Mouse (Mus musculus): Measurements from ENCODE around the gene Prmt3. TPM values are rescaled to one million over a fixed set of nuclear protein-coding genes. Genes with fewer than 3 reads are reported as not detected.
A peak's percentile ranks its signal among the peaks of the same experiment; 100 is the strongest.

The Prmt3 gene
- total RNA-seq, 2 experiments from 2014 or later = 10.1 to 10.2 TPM

DNA sequence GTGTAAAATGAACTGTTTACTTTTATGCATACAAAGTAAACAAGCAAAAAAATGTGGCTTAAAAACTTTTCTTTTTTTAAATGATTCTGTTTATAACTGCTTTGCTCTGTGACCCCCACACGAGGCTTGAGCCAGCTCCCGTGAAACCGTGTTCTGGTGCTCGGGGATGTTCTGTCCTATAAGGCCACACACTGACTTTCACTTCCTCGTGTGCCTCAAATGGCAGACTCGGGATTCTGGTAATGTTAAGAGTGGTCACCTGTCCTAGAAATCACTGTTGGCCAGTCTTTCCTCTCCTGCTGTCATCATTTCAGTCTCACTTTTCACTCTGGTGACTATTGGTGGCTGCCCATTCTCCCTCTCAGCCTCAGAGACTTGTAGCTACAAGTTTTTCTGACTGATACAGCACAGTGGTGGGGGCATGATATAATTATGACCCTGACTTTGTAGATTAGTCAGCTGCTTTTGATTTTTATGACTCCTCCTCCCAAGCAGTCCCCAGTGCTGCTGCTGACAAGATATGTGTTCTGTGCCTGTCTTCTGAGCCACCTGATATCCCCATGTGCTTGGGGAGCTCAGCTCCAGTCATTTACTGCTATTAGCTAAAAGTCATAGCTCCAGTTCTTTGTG is 65.3 kb downstream of the Prmt3 start:
- intact Hi-C loops (cut with DNase I) = no loop called here
- no peak for DNase-seq

- no peak for DNase-seq
- intact Hi-C loops (cut with DNase I) = no loop called here
Measured at GRCm38 (mm10) chr7:49847939-49848338, 69.8 kb downstream of the Prmt3 start.

DNA sequence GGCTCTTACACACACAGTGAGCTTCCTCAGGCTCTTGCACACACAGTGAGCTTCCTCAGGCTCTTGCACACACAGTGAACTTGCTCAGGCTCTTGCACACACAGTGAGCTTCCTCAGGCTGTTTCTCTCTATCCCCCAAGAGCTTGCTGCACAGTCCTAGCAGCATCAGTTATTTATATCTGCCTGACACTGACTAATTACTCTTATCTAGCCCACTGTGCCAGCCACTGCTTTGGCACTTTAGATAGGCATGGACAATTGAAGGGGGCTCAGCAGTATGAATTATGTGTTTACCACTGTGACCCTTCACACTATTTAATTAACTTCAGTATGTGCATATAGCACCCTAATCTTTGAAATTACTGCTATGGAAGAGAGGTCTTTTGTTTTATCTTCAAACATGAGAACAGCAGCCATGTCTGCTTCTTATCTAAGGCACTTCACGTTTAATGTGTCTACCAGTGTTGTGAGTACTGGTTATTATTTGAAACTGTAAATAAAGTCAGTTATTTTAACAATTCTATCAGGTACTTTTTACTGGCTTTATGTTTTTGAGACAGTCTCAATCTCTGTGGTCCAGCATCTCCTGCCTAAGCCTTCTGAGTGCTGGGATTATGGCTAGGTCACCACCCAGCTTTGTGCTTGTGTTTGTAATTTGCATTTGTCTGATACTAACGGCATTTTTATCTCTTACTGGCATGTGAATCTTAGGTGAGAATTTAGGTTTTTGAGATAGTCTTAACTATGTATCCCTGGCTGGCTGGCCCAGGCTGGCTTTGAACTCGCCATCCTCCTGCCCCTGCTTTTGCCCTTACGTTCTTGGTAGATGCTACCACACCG is 75.4 kb downstream of the Prmt3 start:
- no peak for DNase-seq

DNA sequence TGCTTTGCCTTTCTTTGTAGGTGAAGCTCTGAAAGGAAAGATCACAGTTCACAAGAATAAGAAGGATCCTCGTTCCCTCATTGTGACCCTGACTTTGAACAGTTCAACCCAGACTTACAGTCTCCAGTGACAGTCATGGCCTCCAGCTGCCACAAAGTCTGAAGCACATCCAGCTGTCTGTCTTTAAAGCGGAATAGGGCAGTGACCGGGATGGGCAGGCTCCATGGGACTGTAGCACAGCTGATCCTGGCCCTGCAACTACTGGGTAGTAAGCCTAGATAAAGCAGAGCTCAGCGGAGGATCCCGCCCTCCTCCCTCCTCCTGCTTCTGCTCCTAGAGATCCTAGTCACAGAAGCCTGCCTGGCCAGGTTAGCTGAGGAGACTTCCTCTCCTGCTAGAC is 79.2 kb downstream of the Prmt3 start:
- intact Hi-C loops (cut with DNase I) = no loop called here
- no peak for DNase-seq

More for the DNA sequence above, 75.4 kb downstream of the Prmt3 start:
- intact Hi-C loops (cut with DNase I) = no loop called here

- no peak for DNase-seq
- intact Hi-C loops (cut with DNase I) = no loop called here
Measured at GRCm38 (mm10) chr7:49858257-49858656, 80.1 kb downstream of the Prmt3 start.

DNA sequence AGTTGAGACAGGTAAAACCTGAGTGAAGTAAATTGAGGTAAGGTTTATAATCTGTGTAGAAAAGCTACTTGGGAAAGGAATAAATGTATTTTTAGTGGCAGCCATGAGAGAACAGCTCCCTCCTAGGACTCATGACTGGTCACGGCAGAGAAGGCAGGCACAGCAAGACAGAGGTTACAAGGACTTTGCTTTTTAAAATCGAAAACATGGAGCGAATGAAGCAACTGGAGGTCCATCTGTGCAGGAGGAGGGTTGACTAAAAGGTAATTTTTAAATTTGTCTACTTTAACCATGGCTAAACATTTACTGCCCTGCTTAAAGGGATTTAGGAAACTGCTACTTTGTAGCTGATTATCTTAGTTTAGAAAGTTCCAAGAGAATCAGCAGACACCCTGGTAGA is 81.7 kb downstream of the Prmt3 start:
- no peak for DNase-seq
- intact Hi-C loops (cut with DNase I) = no loop called here

DNA sequence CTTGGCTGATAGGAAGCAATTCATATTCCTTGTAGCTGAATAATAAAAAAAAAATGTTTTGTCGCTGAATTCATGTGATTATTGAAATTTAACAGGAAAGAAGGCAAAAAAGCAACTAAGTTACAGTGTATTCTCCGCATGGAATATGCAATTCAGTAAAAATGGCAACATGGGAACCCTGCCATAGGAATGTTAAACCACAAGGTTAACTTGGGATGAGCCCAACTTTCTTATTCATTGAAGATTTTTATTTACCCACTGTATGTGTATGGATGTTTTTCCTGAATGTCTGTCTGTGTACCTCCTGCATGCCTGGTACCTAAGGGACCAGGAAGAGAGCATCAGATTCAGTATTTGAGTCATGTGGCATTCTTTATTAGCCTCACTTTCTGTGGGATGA is 83.0 kb downstream of the Prmt3 start:
- intact Hi-C loops (cut with DNase I) = no loop called here

GRCm38 (mm10) chr7:49863753-49864152 is 85.6 kb downstream of the Prmt3 start:
- intact Hi-C loops (cut with DNase I) = no loop called here
- DNase-seq = no peak

More for the DNA sequence above, 83.0 kb downstream of the Prmt3 start:
- DNase-seq = no peak

- intact Hi-C loops (cut with DNase I) = no loop called here
- DNase-seq = no peak
Measured at GRCm38 (mm10) chr7:49869656-49870055, 91.5 kb downstream of the Prmt3 start.

DNA sequence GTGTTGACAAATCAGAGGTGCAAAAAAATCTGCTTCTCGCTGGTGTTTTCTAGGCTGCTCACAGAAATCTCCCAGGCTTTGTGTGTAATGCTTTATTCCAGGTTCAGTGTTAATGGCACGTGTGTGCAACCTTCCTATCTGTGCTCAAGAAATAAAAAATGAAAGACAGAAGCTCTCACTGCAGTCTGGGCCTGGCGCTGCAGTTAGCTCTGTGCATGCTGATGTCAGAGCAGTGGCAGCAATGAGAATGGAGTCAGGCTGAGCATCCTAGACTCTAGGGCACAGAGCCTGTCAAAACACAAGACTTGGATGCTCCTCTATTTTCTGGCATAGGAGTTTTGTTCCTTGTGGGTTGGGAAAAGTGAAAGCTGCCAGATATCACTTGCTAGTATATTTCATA is 92.1 kb downstream of the Prmt3 start:
- intact Hi-C loops (cut with DNase I) = no loop called here
- DNase-seq = no peak

DNA sequence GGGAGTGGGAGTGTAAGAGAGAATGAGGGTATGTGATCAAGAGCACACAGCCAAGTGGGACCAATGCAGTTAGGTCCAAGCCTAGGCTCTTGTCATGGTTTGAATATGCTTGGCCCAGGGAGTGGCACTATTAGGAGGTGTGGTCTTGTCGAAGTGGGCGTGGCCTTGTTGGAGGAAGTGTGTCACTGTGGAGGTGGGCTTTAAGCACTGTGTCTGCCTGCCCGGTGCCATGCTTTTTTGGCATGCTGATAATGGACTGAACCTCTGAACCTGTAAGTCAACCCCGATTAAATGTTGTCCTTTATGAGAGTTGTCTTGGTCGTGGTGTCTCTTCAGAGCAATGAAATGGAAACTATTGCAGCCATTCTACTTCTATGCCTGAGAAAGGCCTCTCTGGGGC is 99.2 kb downstream of the Prmt3 start:
- DNase-seq = no peak
- intact Hi-C loops (cut with DNase I) = loop anchor here (5.0 kb wide), 1 partner anchor 65 kb away; no protein-coding TSS in a partner anchor

GRCm38 (mm10) chr7:49879051-49879450 is 100.9 kb downstream of the Prmt3 start:
- intact Hi-C loops (cut with DNase I) = loop anchor here (5.0 kb wide), 1 partner anchor 67 kb away; no protein-coding TSS in a partner anchor
- DNase-seq = no peak

DNA sequence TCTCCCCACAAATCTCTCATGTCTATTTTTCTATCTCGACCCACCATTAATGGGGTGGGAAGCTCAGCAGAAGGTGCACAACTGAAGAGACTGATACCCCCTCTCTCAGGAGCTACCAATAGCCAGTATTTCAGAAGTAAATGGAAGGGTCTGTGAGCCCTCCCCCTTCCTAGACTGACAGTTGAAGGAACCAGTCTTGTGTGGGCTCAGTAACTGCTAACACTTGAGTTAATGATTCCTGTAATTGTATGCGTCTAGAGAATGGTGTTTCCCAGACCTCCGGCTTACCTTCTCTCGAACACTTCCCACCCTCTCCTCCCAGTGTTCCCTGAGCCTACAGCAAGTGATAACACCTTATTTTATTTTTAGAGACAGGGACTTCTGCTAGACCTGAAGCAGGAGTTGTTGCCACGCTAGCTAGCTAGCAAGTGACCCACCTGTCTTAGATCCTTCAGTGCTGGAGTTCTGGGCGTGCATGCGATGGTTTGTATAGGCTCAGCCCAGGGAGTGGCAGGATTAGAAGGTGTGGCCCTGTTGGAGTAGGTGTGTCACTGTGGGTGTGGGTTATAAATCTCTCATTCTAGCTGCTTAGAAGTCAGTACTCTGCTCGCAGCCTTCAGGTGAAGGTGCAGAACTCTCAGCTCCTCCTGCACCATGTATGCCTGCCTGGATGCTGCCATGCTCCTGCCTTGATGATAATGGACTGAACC is 102.0 kb downstream of the Prmt3 start:
- intact Hi-C loops (cut with DNase I) = loop anchor here (5.0 kb wide), 1 partner anchor 68 kb away; no protein-coding TSS in a partner anchor
- no peak for DNase-seq

- intact Hi-C loops (cut with DNase I) = no loop called here
- DNase-seq = peak in 1 of 2 experiments; percentile 5
Measured at GRCm38 (mm10) chr7:49882288-49882687, 104.1 kb downstream of the Prmt3 start.

GRCm38 (mm10) chr7:49882694-49883389 is 104.7 kb downstream of the Prmt3 start:
- no peak for DNase-seq
- intact Hi-C loops (cut with DNase I) = no loop called here

DNA sequence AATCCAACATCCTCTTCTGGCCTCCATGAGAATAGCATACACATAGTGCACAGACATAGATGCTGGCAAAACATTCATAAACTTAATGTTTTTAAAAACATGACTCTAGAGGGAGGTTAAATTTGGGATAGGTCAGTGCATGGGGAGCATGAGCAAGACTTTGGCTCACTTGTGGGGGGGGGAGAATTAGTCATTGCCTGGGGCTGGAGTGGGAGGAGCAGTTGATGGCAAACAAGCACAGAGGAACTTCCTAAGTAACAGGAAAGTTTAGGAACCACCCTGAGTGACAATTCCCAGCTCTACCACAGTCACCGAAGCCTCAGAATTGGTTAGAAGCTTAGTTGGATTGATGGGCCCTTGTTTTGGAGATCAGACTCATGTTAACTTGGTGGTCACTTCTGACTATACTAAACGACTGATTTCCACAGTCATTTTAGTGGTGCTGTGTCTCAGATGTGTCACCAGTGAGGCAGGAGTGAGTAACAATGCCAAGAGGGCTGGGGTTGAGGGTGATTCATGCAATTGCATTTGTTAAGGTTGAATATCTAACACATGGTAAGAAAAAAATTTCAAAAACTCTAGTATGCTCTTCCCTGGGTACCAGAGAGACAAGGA is 109.7 kb downstream of the Prmt3 start:
- DNase-seq = no peak
- intact Hi-C loops (cut with DNase I) = no loop called here

- intact Hi-C loops (cut with DNase I) = no loop called here
- no peak for DNase-seq
Measured at GRCm38 (mm10) chr7:49894786-49895185, 116.6 kb downstream of the Prmt3 start.

DNA sequence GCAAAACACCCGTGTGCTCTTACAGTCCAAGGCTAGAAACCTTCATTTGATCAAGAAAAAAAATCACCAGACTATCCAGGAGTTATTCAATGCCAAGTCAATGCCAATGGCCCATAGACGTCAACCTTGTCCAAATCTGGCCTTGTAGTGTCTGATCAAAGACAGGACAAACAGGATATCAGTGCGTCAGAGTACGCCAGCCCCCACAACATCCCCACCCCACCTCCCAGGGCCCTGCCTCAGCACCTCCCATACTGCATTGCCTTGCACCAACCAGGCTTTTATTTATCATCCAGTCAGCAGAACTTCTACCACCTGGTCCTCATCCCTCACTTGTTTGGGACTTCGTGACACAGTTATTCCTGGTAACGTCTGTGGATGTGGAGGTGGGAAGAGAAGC is 117.2 kb downstream of the Prmt3 start:
- intact Hi-C loops (cut with DNase I) = no loop called here
- DNase-seq = no peak

DNA sequence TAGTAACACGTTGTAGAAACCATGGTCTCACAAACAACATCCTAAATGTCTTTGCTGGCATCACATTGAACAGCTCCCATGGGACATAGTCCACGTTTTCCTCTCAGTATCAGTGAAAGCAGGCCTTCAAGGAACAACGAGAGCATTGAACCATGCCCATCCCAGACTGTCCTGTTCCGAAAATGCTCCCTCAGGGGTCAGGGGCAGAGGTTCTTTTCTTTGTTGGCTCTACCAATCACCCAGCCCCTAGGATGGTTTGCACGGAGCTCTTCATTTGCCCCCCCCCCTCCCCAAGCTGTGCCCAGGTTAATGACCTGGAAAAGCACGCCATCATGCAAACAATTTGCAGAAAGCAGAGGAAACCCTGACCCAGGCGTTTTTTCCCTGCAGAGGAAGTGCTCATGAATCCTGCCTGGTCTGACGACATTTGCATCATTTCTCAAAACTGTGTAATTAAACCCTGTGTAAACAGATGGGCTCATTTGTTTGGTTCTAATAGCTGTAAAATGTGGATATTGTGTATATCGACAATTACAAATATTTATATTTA is 123.9 kb downstream of the Prmt3 start:
- intact Hi-C loops (cut with DNase I) = no loop called here
- no peak for DNase-seq

Measured in heart, postnatal 14 days (tissue).